Mouse (Mus musculus) MEL (cell line): Measurements from ENCODE around the gene Nrcam. TPM values are rescaled to one million over a fixed set of nuclear protein-coding genes. Genes with fewer than 3 reads are reported as not detected.

Source experiments
- DNase-seq: peaks from one replicate; pipeline ENCODE4 v3.0.0; 2011; ENCODE audit warnings: low read depth, low spot score
- H3K27ac ChIP-seq: 2 replicates; pipeline ENCODE4 v1.5.1; 2012; ENCODE audit warnings: low read depth, mild to moderate bottlenecking, control low read depth, low read length, moderate library complexity; ENCODE audit not compliant: control insufficient read depth
- H3K27me3 ChIP-seq, 2 experiments: fragments of 150-350 bp in 1 of 2; sonication (generic) in 1 of 2; 2 replicates each; pipeline ENCODE4 v1.6.1; 2012; ENCODE audit warnings: low read length in 2 of 2, mild to moderate bottlenecking in 2 of 2, improper control_type of control experiment in 1 of 2, moderate library complexity in 1 of 2; ENCODE audit not compliant: insufficient read depth in 2 of 2, control insufficient read depth in 1 of 2
- H3K36me3 ChIP-seq, 2 experiments: 2 replicates each; pipeline ENCODE4 v1.6.1; 2012 to 2014; ENCODE audit warnings: low read length in 2 of 2, improper control_type of control experiment in 1 of 2, inconsistent platforms in 1 of 2, mild to moderate bottlenecking in 1 of 2; ENCODE audit not compliant: insufficient read depth in 2 of 2, control insufficient read depth in 1 of 2
- H3K4me1 ChIP-seq, 2 experiments: fragments of 150-350 bp in 1 of 2; sonication (generic) in 1 of 2; 2 replicates each; pipeline ENCODE4 v1.6.1; 2012; ENCODE audit warnings: low read length in 2 of 2, improper control_type of control experiment in 1 of 2, mild to moderate bottlenecking in 1 of 2; ENCODE audit not compliant: insufficient read depth in 2 of 2, control insufficient read depth in 1 of 2
- H3K4me3 ChIP-seq, 2 experiments: fragments of 150-350 bp in 1 of 2; sonication (generic) in 1 of 2; 2 replicates each; pipeline ENCODE4 v1.5.1; 2012; ENCODE audit warnings: low read depth in 2 of 2, low read length in 2 of 2, mild to moderate bottlenecking in 2 of 2, moderate library complexity in 2 of 2, control low read depth in 1 of 2, improper control_type of control experiment in 1 of 2; ENCODE audit not compliant: control insufficient read depth in 1 of 2, insufficient read depth in 1 of 2
- H3K79me2 ChIP-seq: 2 replicates; pipeline ENCODE4 v1.6.1; 2012; ENCODE audit warnings: mild to moderate bottlenecking, low read length, moderate library complexity; ENCODE audit not compliant: control insufficient read depth, poor library complexity, insufficient read depth
- H3K9ac ChIP-seq: 2 replicates; pipeline ENCODE4 v1.6.1; 2012; ENCODE audit warnings: low read depth, mild to moderate bottlenecking, control low read depth, low read length, moderate library complexity; ENCODE audit not compliant: control insufficient read depth, poor library complexity, severe bottlenecking
- H3K9me3 ChIP-seq: fragments of 150-350 bp; sonication (generic); replicated peaks from 2 replicates; pipeline ENCODE4 v1.6.1; 2012; ENCODE audit warnings: mild to moderate bottlenecking, low read length, improper control_type of control experiment, moderate library complexity; ENCODE audit not compliant: insufficient read depth
- CHD1 ChIP-seq: IDR thresholded peaks from 2 replicates; pipeline ENCODE4 v1.6.1; 2012; ENCODE audit warnings: low read depth, mild to moderate bottlenecking, inconsistent platforms, low read length, improper control_type of control experiment
- CTCF ChIP-seq, 3 experiments: IDR thresholded peaks in 2 of 3; conservative IDR thresholded peaks in 1 of 3; 2 replicates each; pipeline ENCODE4 v1.5.1; 2011 to 2012; ENCODE audit warnings: low read length in 3 of 3, low read depth in 2 of 3, mild to moderate bottlenecking in 2 of 3, improper control_type of control experiment in 1 of 3, inconsistent platforms in 1 of 3, mixed read lengths in 1 of 3, moderate library complexity in 1 of 3; ENCODE audit not compliant: control insufficient read depth in 1 of 3, insufficient read depth in 1 of 3, poor library complexity in 1 of 3, severe bottlenecking in 1 of 3
- ELF1 ChIP-seq: IDR thresholded peaks from 2 replicates; pipeline ENCODE4 v1.6.1; 2014; ENCODE audit warnings: low read depth, mild to moderate bottlenecking, inconsistent platforms, low read length, improper control_type of control experiment, moderate library complexity
- ETS1 ChIP-seq: IDR thresholded peaks from 2 replicates; pipeline ENCODE4 v1.6.1; 2012; ENCODE audit warnings: low read depth, mild to moderate bottlenecking, inconsistent platforms, low read length, improper control_type of control experiment, moderate library complexity
- GABPA ChIP-seq: IDR thresholded peaks from 2 replicates; pipeline ENCODE4 v1.6.1; 2012; ENCODE audit warnings: low read depth, mild to moderate bottlenecking, inconsistent platforms, low read length, improper control_type of control experiment, moderate library complexity
- GATA1 ChIP-seq: IDR thresholded peaks from 2 replicates; pipeline ENCODE4 v1.6.1; 2011; ENCODE audit warnings: low read depth, low read length, improper control_type of control experiment
- JUND ChIP-seq: IDR thresholded peaks from 2 replicates; pipeline ENCODE4 v1.6.1; 2011; ENCODE audit warnings: low read depth, mild to moderate bottlenecking, improper control_type of control experiment, low read length
- KAT2A ChIP-seq: conservative IDR thresholded peaks from 2 replicates; pipeline ENCODE4 v1.6.1; 2012; ENCODE audit warnings: low read depth, low read length, improper control_type of control experiment, inconsistent platforms
- MAFK ChIP-seq: IDR thresholded peaks from 2 replicates; pipeline ENCODE4 v1.6.1; 2011; ENCODE audit warnings: low read depth, mild to moderate bottlenecking, low read length, improper control_type of control experiment, borderline replicate concordance
- MEF2A ChIP-seq: IDR thresholded peaks from 2 replicates; pipeline ENCODE4 v1.6.1; 2014; ENCODE audit warnings: low read depth, mild to moderate bottlenecking, inconsistent platforms, low read length, improper control_type of control experiment; ENCODE audit not compliant: poor library complexity, insufficient replicate concordance, severe bottlenecking; ENCODE audit errors: extremely low read depth
- MXI1 ChIP-seq: IDR thresholded peaks from 2 replicates; pipeline ENCODE4 v1.6.1; 2011; ENCODE audit warnings: mild to moderate bottlenecking, low read depth, low read length, improper control_type of control experiment
- MYC ChIP-seq: IDR thresholded peaks from 2 replicates; pipeline ENCODE4 v1.6.1; 2011; ENCODE audit warnings: low read depth, mild to moderate bottlenecking, low read length, improper control_type of control experiment, moderate library complexity
- NELFE ChIP-seq: IDR thresholded peaks from 2 replicates; pipeline ENCODE4 v1.6.1; 2011; ENCODE audit warnings: low read depth, low read length, improper control_type of control experiment
- NRF1 ChIP-seq: IDR thresholded peaks from 2 replicates; pipeline ENCODE4 v1.6.1; 2014; ENCODE audit warnings: low read depth, mild to moderate bottlenecking, inconsistent platforms, low read length, improper control_type of control experiment, moderate library complexity; ENCODE audit not compliant: poor library complexity, insufficient read depth, severe bottlenecking
- RAD21 ChIP-seq: IDR thresholded peaks from 2 replicates; pipeline ENCODE4 v1.6.1; 2011; ENCODE audit warnings: mild to moderate bottlenecking, low read depth, low read length, improper control_type of control experiment
- RCOR1 ChIP-seq: IDR thresholded peaks from 2 replicates; pipeline ENCODE4 v1.6.1; 2012; ENCODE audit warnings: low read depth, mild to moderate bottlenecking, inconsistent platforms, low read length, improper control_type of control experiment
- SMC3 ChIP-seq: IDR thresholded peaks from 2 replicates; pipeline ENCODE4 v1.6.1; 2011; ENCODE audit warnings: low read depth, low read length, improper control_type of control experiment
- TCF12 ChIP-seq: IDR thresholded peaks from 2 replicates; pipeline ENCODE4 v1.6.1; 2014; ENCODE audit warnings: low read depth, mild to moderate bottlenecking, inconsistent platforms, low read length, improper control_type of control experiment, moderate library complexity
- USF1 ChIP-seq: IDR thresholded peaks from 2 replicates; pipeline ENCODE4 v1.6.1; 2014; ENCODE audit warnings: low read depth, mild to moderate bottlenecking, inconsistent platforms, low read length, improper control_type of control experiment, moderate library complexity
- ZC3H11A ChIP-seq: IDR thresholded peaks from 2 replicates; pipeline ENCODE4 v1.6.1; 2012; ENCODE audit warnings: low read depth, mild to moderate bottlenecking, inconsistent platforms, low read length, improper control_type of control experiment
- ZKSCAN1 ChIP-seq: IDR thresholded peaks from 2 replicates; pipeline ENCODE4 v1.6.1; 2012; ENCODE audit warnings: low read depth, mild to moderate bottlenecking, inconsistent platforms, low read length, improper control_type of control experiment, moderate library complexity
- polyA plus RNA-seq, 2 experiments: library from polyadenylated mRNA; stranded (reverse) in 1 of 2; unstranded in 1 of 2; fragments of >175 nt in 1 of 2; fragments of >200 nt in 1 of 2; gene quantifications; 2 replicates each; pipeline versions ENCODE4 v1.2.1 to v1.2.4; 2012; ENCODE audit warnings: low replicate concordance in 2 of 2, low read depth in 1 of 2; ENCODE audit not compliant: insufficient read length in 2 of 2, insufficient read depth in 1 of 2, missing spikeins in 1 of 2
- total RNA-seq: library from RNA; depleted of rRNA; stranded (reverse); fragments of 300-350 nt; gene quantifications from 2 replicates; pipeline ENCODE4 v1.2.3, GENCODE M21; 2012

The Nrcam gene
- total and polyA plus RNA-seq, 3 experiments, result not detected

DNA sequence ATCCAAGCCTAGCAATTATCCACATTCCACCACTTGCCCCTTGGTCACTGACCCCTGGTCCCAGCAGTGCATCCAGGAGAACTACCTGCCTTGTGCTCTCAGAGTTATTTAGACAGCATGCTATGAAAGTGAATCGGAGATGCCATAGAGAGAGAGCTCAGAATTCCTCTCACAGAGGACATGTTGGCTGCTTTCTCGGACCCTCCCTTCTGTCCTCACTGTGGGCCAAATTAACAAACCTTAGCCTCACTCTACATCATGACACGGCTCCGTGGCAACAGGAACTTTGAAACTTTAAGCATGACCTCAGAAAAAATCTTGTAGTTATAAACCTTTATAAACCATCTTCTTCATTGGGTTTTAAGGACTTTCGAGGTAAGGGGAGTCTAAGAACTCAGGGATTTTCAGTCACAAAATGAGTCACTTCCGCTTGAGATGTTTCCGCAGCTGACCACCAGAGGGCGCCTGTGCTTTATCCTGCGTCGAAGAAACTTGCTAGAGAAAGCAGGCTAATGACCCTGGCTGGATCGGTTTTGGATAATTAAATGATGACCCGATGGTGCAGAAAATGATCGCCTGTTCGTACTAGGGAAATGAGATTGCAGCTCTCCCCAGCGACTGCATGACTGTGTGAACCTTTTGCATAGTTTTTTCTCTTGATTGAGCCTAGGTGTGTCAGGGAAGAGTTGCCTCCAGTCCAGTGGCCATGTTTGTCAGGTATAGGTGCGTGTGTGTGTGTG is 272.9 kb downstream of the Nrcam start (continued):
- TF ChIP-seq GATA1 (no peak), CHD1 (no peak), NRF1 (no peak), MYC (no peak), ZC3H11A (peak; percentile 34), RCOR1 (no peak), NELFE (no peak), KAT2A (no peak), ETS1 (no peak), TCF12 (no peak), CTCF (IDR thresholded peaks at IDR 0.05 in 2 of 3, conservative IDR thresholded peaks at IDR 0.05 in 1 of 3; ENCODE audit: control insufficient read depth in 1 of 3, insufficient read depth in 1 of 3, low read depth in 2 of 3, low read length in 3 of 3, poor library complexity in 1 of 3, severe bottlenecking in 1 of 3) (peak; percentile 72 to 89 (median 78)), SMC3 (peak; percentile 76), USF1 (no peak), ELF1 (no peak), GABPA (no peak), MAFK (no peak), RAD21 (peak; percentile 69), MXI1 (no peak)

DNA sequence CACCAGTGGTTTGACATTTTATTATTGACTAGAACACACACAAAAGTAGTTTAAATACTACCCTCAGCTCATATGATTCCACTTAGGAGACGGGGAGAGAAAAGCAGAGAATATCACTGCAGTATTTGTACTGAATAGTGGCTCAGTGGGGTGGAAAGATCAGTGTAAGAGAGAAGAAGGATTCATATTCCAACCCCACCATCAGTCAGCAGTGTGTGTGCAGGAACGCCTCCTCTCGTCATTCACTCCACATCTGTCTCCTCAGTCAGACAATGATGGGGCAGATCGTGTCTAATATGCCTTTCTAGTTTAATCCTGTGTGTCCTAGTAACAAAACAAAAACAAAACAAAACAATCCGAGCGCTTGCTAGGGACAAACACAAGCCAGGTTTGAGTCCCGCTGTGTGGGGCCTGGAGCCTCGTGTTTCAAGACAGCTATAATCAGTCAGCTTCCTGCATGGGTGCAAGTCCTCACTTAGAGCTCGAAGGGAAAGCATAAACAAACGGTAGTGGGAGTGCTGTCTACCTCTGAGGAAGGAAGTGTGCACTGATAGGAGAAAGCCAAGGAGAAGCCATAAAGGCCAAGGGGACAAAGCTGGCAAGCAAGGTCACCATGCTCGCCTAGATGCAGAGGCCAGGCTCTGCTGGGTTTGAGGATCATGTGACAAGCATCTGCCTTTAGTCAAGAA is 273.7 kb downstream of the Nrcam start:
- Histone ChIP-seq H3K27me3 (no peaks in the 10 kb centered on the region), H3K4me3 (no peak overlapping the region), H3K4me1 (no peaks in the 10 kb centered on the region), H3K79me2 (no peaks in the 10 kb centered on the region), H3K36me3 (no peaks in the 10 kb centered on the region), H3K9ac (no peak overlapping the region), H3K27ac (no peak overlapping the region), H3K9me3 (no peaks in the 10 kb centered on the region)
- peak; percentile 2 for DNase-seq
- TF ChIP-seq JUND (no peak), CHD1 (no peak), MXI1 (no peak), NELFE (no peak), MEF2A (no peak), ZKSCAN1 (no peak)
